Mouse (Mus musculus): ENCODE measurements around the gene Coa4.

Coa4 gene

GRCm38 (mm10) chr7:100536804-100537518 is at the start of gene Coa4:
Coa4 (plus strand) TSS chr7:100537071.
- peak; percentile 72 to 80 for DNase-seq (ENCODE audit: low spot score in 2 of 2)

GRCm38 (mm10) chr7:100487301-100487700 is 49.6 kb upstream of the Coa4 start:
- DNase-seq (ENCODE audit: low spot score in 2 of 2): no peak

- DNase-seq (ENCODE audit: low spot score in 2 of 2): no peak
Observed at GRCm38 (mm10) chr7:100488474-100489048, 48.3 kb upstream of the Coa4 start.

- DNase-seq (ENCODE audit: low spot score in 2 of 2): no peak
Observed at GRCm38 (mm10) chr7:100492391-100493116, 44.3 kb upstream of the Coa4 start.

- peak; percentile 86 to 94 for DNase-seq (ENCODE audit: low spot score in 2 of 2)
Observed at GRCm38 (mm10) chr7:100493117-100493483, 43.8 kb upstream of the Coa4 start, which contains the start of gene Ucp2. Ucp2 (plus strand) TSS chr7:100493337.

- DNase-seq (ENCODE audit: low spot score in 2 of 2): peak in 1 of 2 experiments; percentile 39
Observed at GRCm38 (mm10) chr7:100493484-100494414, 43.1 kb upstream of the Coa4 start.

GRCm38 (mm10) chr7:100494415-100494831 is 42.4 kb upstream of the Coa4 start:
- no peak for DNase-seq (ENCODE audit: low spot score in 2 of 2)

GRCm38 (mm10) chr7:100495042-100495441 is 41.8 kb upstream of the Coa4 start:
- no peak for DNase-seq (ENCODE audit: low spot score in 2 of 2)

- DNase-seq (ENCODE audit: low spot score in 2 of 2): peak; percentile 54 to 77
Observed at GRCm38 (mm10) chr7:100495581-100496251, 41.2 kb upstream of the Coa4 start.

- no peak for DNase-seq (ENCODE audit: low spot score in 2 of 2)
Observed at GRCm38 (mm10) chr7:100496371-100496770, 40.5 kb upstream of the Coa4 start.

GRCm38 (mm10) chr7:100496791-100497190 is 40.1 kb upstream of the Coa4 start:
- DNase-seq (ENCODE audit: low spot score in 2 of 2): no peak

GRCm38 (mm10) chr7:100497402-100497801 is 39.5 kb upstream of the Coa4 start:
- DNase-seq (ENCODE audit: low spot score in 2 of 2): no peak

GRCm38 (mm10) chr7:100497982-100498381 is 38.9 kb upstream of the Coa4 start:
- no peak for DNase-seq (ENCODE audit: low spot score in 2 of 2)

GRCm38 (mm10) chr7:100499465-100499864 is 37.4 kb upstream of the Coa4 start:
- no peak for DNase-seq (ENCODE audit: low spot score in 2 of 2)

GRCm38 (mm10) chr7:100500276-100500977 is 36.4 kb upstream of the Coa4 start:
- DNase-seq (ENCODE audit: low spot score in 2 of 2): no peak

GRCm38 (mm10) chr7:100501027-100501843 is 35.6 kb upstream of the Coa4 start:
- no peak for DNase-seq (ENCODE audit: low spot score in 2 of 2)

- DNase-seq (ENCODE audit: low spot score in 2 of 2): no peak
Observed at GRCm38 (mm10) chr7:100501844-100502373, 35.0 kb upstream of the Coa4 start.

- DNase-seq (ENCODE audit: low spot score in 2 of 2): no peak
Observed at GRCm38 (mm10) chr7:100502374-100502922, 34.4 kb upstream of the Coa4 start.

- DNase-seq (ENCODE audit: low spot score in 2 of 2): no peak
Observed at GRCm38 (mm10) chr7:100503076-100503475, 33.8 kb upstream of the Coa4 start.
